Mouse (Mus musculus): ENCODE data around the gene Psmb2. TPM values are rescaled to one million over a fixed set of nuclear protein-coding genes. Genes with fewer than 3 reads are reported as not detected.

The Psmb2 gene
- polyA plus RNA-seq, 1 experiment, result 170 TPM

GRCm38 (mm10) chr4:126732531-126733380 lies 55.3 kb downstream of the Psmb2 start:
- DNase-seq, result no peak
- H3K27ac ChIP-seq (ENCODE audit: insufficient read depth, low read length), result no peak overlapping the region
- no peaks in the 10 kb centered on the region for H3K4me1 ChIP-seq (ENCODE audit: control insufficient read depth, insufficient read depth, low read length)
- 4% methylated on average over 26 of the region's 26 CpGs for WGBS
- TF ChIP-seq CTCF (IDR thresholded peaks at IDR 0.05; ENCODE audit: borderline replicate concordance, insufficient read depth, low read depth, low read length), result no peak
- no peak overlapping the region for H3K4me3 ChIP-seq (replicated peaks; ENCODE audit: insufficient read depth, low read depth, low read length)
- H3K27me3 ChIP-seq (ENCODE audit: control insufficient read depth, insufficient read depth, low read length), result peaks cover 6% of the 10 kb centered on the region; the same call in 1 of the 2 replicates

GRCm38 (mm10) chr4:126734001-126734603 lies 56.7 kb downstream of the Psmb2 start:
- Histone ChIP-seq H3K4me3 (replicated peaks; ENCODE audit: insufficient read depth, low read depth, low read length) (no peak overlapping the region), H3K27me3 (ENCODE audit: control insufficient read depth, insufficient read depth, low read length) (peaks cover 6% of the 10 kb centered on the region; the same call in 1 of the 2 replicates), H3K4me1 (ENCODE audit: control insufficient read depth, insufficient read depth, low read length) (no peaks in the 10 kb centered on the region), H3K27ac (ENCODE audit: insufficient read depth, low read length) (no peak overlapping the region)
- 7% methylated on average over 16 of the region's 16 CpGs for WGBS
- no peak for DNase-seq
- TF ChIP-seq POLR2A (IDR thresholded peaks at IDR 0.05; ENCODE audit: borderline replicate concordance, insufficient read depth, low read length) (no peak), CTCF (IDR thresholded peaks at IDR 0.05; ENCODE audit: borderline replicate concordance, insufficient read depth, low read depth, low read length) (no peak)

GRCm38 (mm10) chr4:126734700-126735381 lies 57.4 kb downstream of the Psmb2 start:
- Histone ChIP-seq H3K27ac (ENCODE audit: insufficient read depth, low read length) (no peak overlapping the region), H3K4me1 (ENCODE audit: control insufficient read depth, insufficient read depth, low read length) (no peaks in the 10 kb centered on the region), H3K27me3 (ENCODE audit: control insufficient read depth, insufficient read depth, low read length) (peaks cover 6% of the 10 kb centered on the region; the same call in 1 of the 2 replicates), H3K4me3 (replicated peaks; ENCODE audit: insufficient read depth, low read depth, low read length) (no peak overlapping the region)
- 3% methylated on average over 51 of the region's 51 CpGs for WGBS
- no peak for TF ChIP-seq CTCF (IDR thresholded peaks at IDR 0.05; ENCODE audit: borderline replicate concordance, insufficient read depth, low read depth, low read length)
- no peak for TF ChIP-seq POLR2A (IDR thresholded peaks at IDR 0.05; ENCODE audit: borderline replicate concordance, insufficient read depth, low read length)
- DNase-seq, result no peak

- Histone ChIP-seq H3K4me1 (ENCODE audit: control insufficient read depth, insufficient read depth, low read length) (no peaks in the 10 kb centered on the region), H3K27ac (ENCODE audit: insufficient read depth, low read length) (no peak overlapping the region), H3K4me3 (replicated peaks; ENCODE audit: insufficient read depth, low read depth, low read length) (no peak overlapping the region), H3K27me3 (ENCODE audit: control insufficient read depth, insufficient read depth, low read length) (peaks cover 6% of the 10 kb centered on the region; the same call in 1 of the 2 replicates)
- no peak for TF ChIP-seq CTCF (IDR thresholded peaks at IDR 0.05; ENCODE audit: borderline replicate concordance, insufficient read depth, low read depth, low read length)
- no peak for TF ChIP-seq POLR2A (IDR thresholded peaks at IDR 0.05; ENCODE audit: borderline replicate concordance, insufficient read depth, low read length)
- no peak for DNase-seq
- WGBS, result 2% methylated on average over 61 of the region's 62 CpGs
Observed at GRCm38 (mm10) chr4:126735382-126736000, 58.1 kb downstream of the Psmb2 start.

- DNase-seq, result no peak
- TF ChIP-seq POLR2A (IDR thresholded peaks at IDR 0.05; ENCODE audit: borderline replicate concordance, insufficient read depth, low read length) (no peak), CTCF (IDR thresholded peaks at IDR 0.05; ENCODE audit: borderline replicate concordance, insufficient read depth, low read depth, low read length) (no peak)
- H3K27ac ChIP-seq (ENCODE audit: insufficient read depth, low read length), result no peak within 1 kb of the TSS
- H3K4me3 ChIP-seq (replicated peaks; ENCODE audit: insufficient read depth, low read depth, low read length), result no peak within 1 kb of the TSS
- H3K27me3 ChIP-seq (ENCODE audit: control insufficient read depth, insufficient read depth, low read length), result peaks cover 6% of the 10 kb centered on the region; the same call in 1 of the 2 replicates
- under 1% methylated on average over 32 of the region's 32 CpGs for WGBS
- H3K4me1 ChIP-seq (ENCODE audit: control insufficient read depth, insufficient read depth, low read length), result no peaks in the 10 kb centered on the region
Observed at GRCm38 (mm10) chr4:126736001-126736414, 58.6 kb downstream of the Psmb2 start, which contains the start of gene Tfap2e. Gene Tfap2e (minus strand): TSS chr4:126736240.

- Histone ChIP-seq H3K27me3 (ENCODE audit: control insufficient read depth, insufficient read depth, low read length) (peaks cover 1% of the 10 kb centered on the region; the same call in 1 of the 2 replicates), H3K27ac (ENCODE audit: insufficient read depth, low read length) (no peak overlapping the region), H3K4me3 (replicated peaks; ENCODE audit: insufficient read depth, low read depth, low read length) (no peak overlapping the region), H3K4me1 (ENCODE audit: control insufficient read depth, insufficient read depth, low read length) (peaks cover 14% of the 10 kb centered on the region)
- TF ChIP-seq POLR2A (IDR thresholded peaks at IDR 0.05; ENCODE audit: borderline replicate concordance, insufficient read depth, low read length) (no peak), CTCF (IDR thresholded peaks at IDR 0.05; ENCODE audit: borderline replicate concordance, insufficient read depth, low read depth, low read length) (peak; percentile 39; the same call in 1 of the 2 replicates)
- DNase-seq, result no peak
- 42% methylated on average over 10 of the region's 10 CpGs for WGBS
Observed at GRCm38 (mm10) chr4:126739966-126740676, 62.7 kb downstream of the Psmb2 start.

- TF ChIP-seq CTCF (IDR thresholded peaks at IDR 0.05; ENCODE audit: borderline replicate concordance, insufficient read depth, low read depth, low read length), result peak; percentile 83
- no peak for TF ChIP-seq POLR2A (IDR thresholded peaks at IDR 0.05; ENCODE audit: borderline replicate concordance, insufficient read depth, low read length)
- WGBS, result 9% methylated on average over 12 of the region's 12 CpGs
- Histone ChIP-seq H3K27me3 (ENCODE audit: control insufficient read depth, insufficient read depth, low read length) (no peaks in the 10 kb centered on the region), H3K4me1 (ENCODE audit: control insufficient read depth, insufficient read depth, low read length) (peaks cover 18% of the 10 kb centered on the region), H3K27ac (ENCODE audit: insufficient read depth, low read length) (no peak overlapping the region), H3K4me3 (replicated peaks; ENCODE audit: insufficient read depth, low read depth, low read length) (no peak overlapping the region)
- DNase-seq, result peak; percentile 72 to 84
Observed at GRCm38 (mm10) chr4:126741448-126741847, 64.0 kb downstream of the Psmb2 start.

All from cerebellum, adult 2 months (tissue).